Mouse (Mus musculus): ENCODE results near the gene Doc2a.

Doc2a gene

GRCm38 (mm10) chr7:126823202-126823711, 24.0 kb upstream of the Doc2a start:
- no peak for DNase-seq (ENCODE audit: low spot score)

- no peak for DNase-seq (ENCODE audit: low spot score)
These were observed 23.3 kb upstream of the Doc2a start for GRCm38 (mm10) chr7:126823940-126824339.

GRCm38 (mm10) chr7:126825403-126825802, 21.8 kb upstream of the Doc2a start:
- no peak for DNase-seq (ENCODE audit: low spot score)

GRCm38 (mm10) chr7:126825952-126826351, 21.3 kb upstream of the Doc2a start:
- no peak for DNase-seq (ENCODE audit: low spot score)

- no peak for DNase-seq (ENCODE audit: low spot score)
These were observed 15.7 kb upstream of the Doc2a start, which contains the start of gene 4930451I11Rik for GRCm38 (mm10) chr7:126831539-126831938. Gene 4930451I11Rik, minus strand, starts transcription at chr7:126831639.

- no peak for DNase-seq (ENCODE audit: low spot score)
These were observed 15.1 kb upstream of the Doc2a start for GRCm38 (mm10) chr7:126832036-126832598.

- DNase-seq (ENCODE audit: low spot score) = no peak
These were observed 13.9 kb upstream of the Doc2a start for GRCm38 (mm10) chr7:126833294-126833693.

GRCm38 (mm10) chr7:126843276-126843675, 3.9 kb upstream of the Doc2a start:
- no peak for DNase-seq (ENCODE audit: low spot score)

GRCm38 (mm10) chr7:126845516-126845915, 1.7 kb upstream of the Doc2a start:
- no peak for DNase-seq (ENCODE audit: low spot score)

GRCm38 (mm10) chr7:126847421-126848398, 494 bp downstream of the Doc2a start:
- DNase-seq (ENCODE audit: low spot score) = no peak

- no peak for DNase-seq (ENCODE audit: low spot score)
These were observed 1.6 kb downstream of the Doc2a start for GRCm38 (mm10) chr7:126848794-126849193.

GRCm38 (mm10) chr7:126850161-126850560, 2.9 kb downstream of the Doc2a start:
- DNase-seq (ENCODE audit: low spot score) = no peak

- no peak for DNase-seq (ENCODE audit: low spot score)
These were observed 4.0 kb downstream of the Doc2a start for GRCm38 (mm10) chr7:126851192-126851591.

- no peak for DNase-seq (ENCODE audit: low spot score)
These were observed 6.2 kb downstream of the Doc2a start for GRCm38 (mm10) chr7:126853454-126853853.

GRCm38 (mm10) chr7:126855641-126856040, 8.4 kb downstream of the Doc2a start:
- DNase-seq (ENCODE audit: low spot score) = no peak

GRCm38 (mm10) chr7:126856741-126857420, 9.7 kb downstream of the Doc2a start:
- DNase-seq (ENCODE audit: low spot score) = no peak

GRCm38 (mm10) chr7:126860987-126861386, 13.8 kb downstream of the Doc2a start:
- DNase-seq (ENCODE audit: low spot score) = no peak

- peak; percentile 82 for DNase-seq (ENCODE audit: low spot score)
These were observed 14.4 kb downstream of the Doc2a start, which contains the start of gene Hirip3 for GRCm38 (mm10) chr7:126861429-126862130. Gene Hirip3, plus strand, starts transcription at chr7:126861972.

GRCm38 (mm10) chr7:126862147-126862784, 15.1 kb downstream of the Doc2a start, which contains the start of gene Ino80e:
Gene Ino80e, minus strand, starts transcription at chr7:126862377.
- peak; percentile 75 for DNase-seq (ENCODE audit: low spot score)

GRCm38 (mm10) chr7:126863791-126864190, 16.6 kb downstream of the Doc2a start:
- no peak for DNase-seq (ENCODE audit: low spot score)

GRCm38 (mm10) chr7:126867534-126867933, 20.3 kb downstream of the Doc2a start:
- no peak for DNase-seq (ENCODE audit: low spot score)

Data from urinary bladder, postnatal 10 days (tissue).